Mouse (Mus musculus) testis, adult 2 months (tissue): ENCODE measurements around the gene Ankrd33. TPM values are rescaled to one million over a fixed set of nuclear protein-coding genes. Genes with fewer than 3 reads are reported as not detected.

Experiments
- H3K27ac ChIP-seq: fragments of 200-500 bp; 2 replicates; pipeline ENCODE4 v1.5.1; 2012; ENCODE audit warnings: low read depth, low read length; ENCODE audit not compliant: control insufficient read depth, insufficient read depth
- H3K27me3 ChIP-seq: fragments of 200-500 bp; 2 replicates; pipeline ENCODE4 v1.6.1; 2012; ENCODE audit warnings: mild to moderate bottlenecking, low read length, moderate library complexity; ENCODE audit not compliant: control insufficient read depth, insufficient read depth
- H3K36me3 ChIP-seq: fragments of 200-500 bp; 2 replicates; pipeline ENCODE4 v1.6.1; 2012; ENCODE audit warnings: mild to moderate bottlenecking, low read length; ENCODE audit not compliant: control insufficient read depth, insufficient read depth
- H3K4me1 ChIP-seq: fragments of 200-500 bp; 2 replicates; pipeline ENCODE4 v1.6.1; 2012; ENCODE audit warnings: low read length; ENCODE audit not compliant: control insufficient read depth, insufficient read depth
- H3K4me3 ChIP-seq: fragments of 200-500 bp; 2 replicates; pipeline ENCODE4 v1.5.1; 2012; ENCODE audit warnings: low read depth, mild to moderate bottlenecking, low read length, moderate library complexity, mixed read lengths; ENCODE audit not compliant: control insufficient read depth
- CTCF ChIP-seq: fragments of 200-500 bp; IDR thresholded peaks from 2 replicates; pipeline ENCODE4 v1.5.1; 2012; ENCODE audit warnings: low read depth, mild to moderate bottlenecking, inconsistent platforms, low read length, moderate library complexity; ENCODE audit not compliant: control insufficient read depth, insufficient read depth, insufficient replicate concordance
- POLR2A ChIP-seq: fragments of 200-500 bp; IDR thresholded peaks from 2 replicates; pipeline ENCODE4 v1.6.1; 2012; ENCODE audit warnings: low read depth, mild to moderate bottlenecking, inconsistent platforms, low read length, moderate library complexity; ENCODE audit not compliant: control insufficient read depth
- polyA plus RNA-seq: library from polyadenylated mRNA; depleted of rRNA; stranded (reverse); fragments of >200 nt; gene quantifications from 2 replicates; pipeline ENCODE4 v1.2.3, GENCODE M21; 2012

The Ankrd33 gene
- polyA plus RNA-seq, 1 experiment, result not detected

DNA sequence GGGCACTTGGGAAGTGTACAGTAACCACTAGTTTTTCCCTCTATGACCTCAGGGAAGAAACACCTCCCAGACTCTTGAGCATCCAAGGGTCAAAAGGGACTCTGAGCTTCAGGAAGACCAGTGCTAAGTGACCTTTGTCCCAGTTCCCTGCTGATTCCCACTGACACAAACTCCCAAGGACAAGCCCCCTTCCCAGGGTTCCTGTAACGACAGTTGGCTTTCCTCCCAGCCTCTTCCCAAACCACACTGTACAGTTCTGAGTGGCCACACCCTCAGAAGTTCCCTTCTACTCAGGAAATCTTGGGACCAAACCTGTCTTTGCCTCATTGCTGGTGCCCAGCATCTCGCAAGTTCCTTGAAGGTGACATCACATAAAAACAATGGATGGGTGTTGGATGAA, 42.8 kb upstream of the Ankrd33 start:
- no peaks in the 10 kb centered on the region for H3K27me3 ChIP-seq
- no peak overlapping the region for H3K27ac ChIP-seq
- no peaks in the 10 kb centered on the region for H3K36me3 ChIP-seq
- no peak for TF ChIP-seq POLR2A
- peaks cover 13% of the 10 kb centered on the region for H3K4me1 ChIP-seq
- H3K4me3 ChIP-seq, result no peak overlapping the region

DNA sequence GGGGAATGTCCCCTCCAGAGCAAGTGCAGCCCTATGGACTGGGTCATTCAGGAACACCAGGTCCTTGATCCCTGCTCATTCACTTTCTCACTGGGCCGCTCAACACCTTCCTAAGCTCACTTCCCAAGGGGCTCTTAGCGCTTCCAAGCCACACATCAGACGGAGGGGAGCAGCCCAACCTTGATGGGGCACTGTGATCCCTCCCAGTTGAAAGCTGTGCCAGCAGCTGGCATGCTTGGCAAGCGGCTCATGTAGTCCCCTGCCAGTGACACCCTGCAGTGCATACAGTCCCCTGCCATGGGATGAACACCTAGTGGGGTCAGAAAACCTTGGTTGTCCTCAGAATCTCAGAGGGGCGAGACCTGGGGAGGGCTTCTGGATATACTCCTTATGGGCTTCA, 41.5 kb upstream of the Ankrd33 start:
- no peak overlapping the region for H3K4me3 ChIP-seq

DNA sequence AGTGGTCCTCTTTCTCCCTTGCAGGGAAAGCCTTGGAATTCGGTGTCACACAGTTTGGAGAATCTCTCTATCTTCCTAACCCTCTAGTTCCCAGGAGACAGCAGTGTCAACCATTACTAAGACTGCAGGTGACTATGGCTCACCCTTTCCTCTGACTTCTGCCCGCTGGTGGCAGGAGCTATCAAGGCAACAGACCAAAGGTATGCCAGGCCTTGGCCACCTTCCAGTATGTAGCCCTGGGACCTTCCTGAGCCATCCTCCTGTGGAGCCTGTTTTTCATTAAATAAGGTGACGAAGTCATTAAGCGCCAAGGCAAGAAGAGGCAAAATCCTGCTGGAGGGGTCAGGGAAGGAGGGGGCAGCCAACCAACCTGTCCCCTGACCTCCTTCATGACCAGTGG, 40.4 kb upstream of the Ankrd33 start:
- no peak overlapping the region for H3K27ac ChIP-seq
- peaks cover 24% of the 10 kb centered on the region for H3K4me1 ChIP-seq
- TF ChIP-seq POLR2A (no peak), CTCF (no peak)
- H3K36me3 ChIP-seq, result no peaks in the 10 kb centered on the region
- H3K4me3 ChIP-seq, result no peak overlapping the region
- peaks cover 4% of the 10 kb centered on the region; the same call in 1 of the 2 replicates for H3K27me3 ChIP-seq

More for the DNA sequence above, 41.5 kb upstream of the Ankrd33 start:
- peaks cover 4% of the 10 kb centered on the region; the same call in 1 of the 2 replicates for H3K27me3 ChIP-seq
- H3K27ac ChIP-seq, result no peak overlapping the region
- no peaks in the 10 kb centered on the region for H3K36me3 ChIP-seq
- TF ChIP-seq POLR2A, result no peak
- no peak for TF ChIP-seq CTCF
- H3K4me1 ChIP-seq, result peaks cover 20% of the 10 kb centered on the region

DNA sequence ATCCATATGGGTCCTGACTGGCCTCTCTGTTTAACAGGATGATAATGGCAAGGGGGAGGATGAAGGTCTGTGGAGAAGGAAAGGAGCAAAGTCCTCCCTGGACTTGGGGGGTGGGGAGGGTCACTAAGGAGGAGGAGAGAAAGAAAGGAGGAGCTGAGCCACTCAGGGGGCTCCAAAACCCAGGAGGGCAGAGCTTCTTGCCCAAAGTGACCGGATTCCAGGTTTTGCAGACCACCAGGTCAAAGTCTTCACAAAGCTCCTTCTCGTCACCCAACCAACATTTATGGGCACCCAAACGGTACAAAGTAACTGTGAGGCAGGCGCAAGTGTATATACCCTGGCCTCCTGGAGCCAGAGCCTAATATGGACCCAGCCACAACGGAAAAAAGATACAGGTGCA, 39.9 kb upstream of the Ankrd33 start:
- H3K36me3 ChIP-seq, result no peaks in the 10 kb centered on the region
- no peak overlapping the region for H3K27ac ChIP-seq
- H3K27me3 ChIP-seq, result peaks cover 4% of the 10 kb centered on the region; the same call in 1 of the 2 replicates
- peaks cover 24% of the 10 kb centered on the region for H3K4me1 ChIP-seq
- no peak overlapping the region for H3K4me3 ChIP-seq
- TF ChIP-seq CTCF (no peak), POLR2A (no peak)

DNA sequence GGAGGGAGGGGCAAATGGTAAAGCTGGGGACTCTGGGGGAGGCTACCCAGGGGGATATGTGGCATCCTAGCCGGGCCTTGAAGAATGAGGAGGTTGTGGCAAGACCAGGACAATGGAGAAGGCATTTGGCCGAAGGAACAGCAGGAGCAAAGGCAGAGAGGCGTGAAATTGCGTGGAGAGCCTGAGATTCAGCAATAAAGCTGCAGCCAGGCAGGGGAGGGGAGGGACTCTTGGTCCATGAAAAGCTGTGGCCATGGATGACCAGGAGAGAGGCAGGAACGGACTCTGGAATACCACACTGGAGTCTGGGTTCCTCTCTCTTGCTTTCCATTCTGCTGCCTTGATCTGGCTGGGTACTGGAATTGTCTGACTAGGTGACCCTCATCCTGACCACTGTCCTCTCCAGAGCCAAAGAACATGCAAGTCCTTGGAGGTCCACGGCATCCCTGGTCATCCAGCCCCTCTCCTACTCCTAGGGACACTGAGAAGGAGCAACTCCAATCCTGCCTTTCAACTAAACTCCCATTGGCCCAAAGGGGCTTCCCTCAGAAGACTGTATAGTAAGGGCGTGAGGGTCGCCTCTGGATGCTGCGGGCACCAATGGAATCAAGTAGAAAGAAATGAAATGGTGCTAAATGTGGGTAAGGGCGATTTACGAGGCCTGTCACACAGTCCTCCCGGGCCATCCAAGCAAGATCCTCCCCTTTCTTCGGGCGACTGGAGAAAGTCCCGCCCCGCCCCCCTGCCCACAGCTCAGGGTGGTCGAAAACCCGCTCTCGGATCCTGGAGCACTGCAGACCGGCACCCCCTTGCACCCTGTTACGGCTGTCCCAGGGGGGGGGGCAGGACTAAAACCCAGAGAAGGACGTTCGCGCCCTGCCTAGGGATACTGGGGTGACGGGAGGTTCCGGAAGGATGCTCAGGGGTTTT, 39.2 kb upstream of the Ankrd33 start:
- peaks cover 4% of the 10 kb centered on the region; the same call in 1 of the 2 replicates for H3K27me3 ChIP-seq
- H3K4me3 ChIP-seq, result no peak overlapping the region
- peaks cover 24% of the 10 kb centered on the region for H3K4me1 ChIP-seq
- TF ChIP-seq POLR2A (no peak), CTCF (no peak)
- no peak overlapping the region for H3K27ac ChIP-seq
- H3K36me3 ChIP-seq, result no peaks in the 10 kb centered on the region

DNA sequence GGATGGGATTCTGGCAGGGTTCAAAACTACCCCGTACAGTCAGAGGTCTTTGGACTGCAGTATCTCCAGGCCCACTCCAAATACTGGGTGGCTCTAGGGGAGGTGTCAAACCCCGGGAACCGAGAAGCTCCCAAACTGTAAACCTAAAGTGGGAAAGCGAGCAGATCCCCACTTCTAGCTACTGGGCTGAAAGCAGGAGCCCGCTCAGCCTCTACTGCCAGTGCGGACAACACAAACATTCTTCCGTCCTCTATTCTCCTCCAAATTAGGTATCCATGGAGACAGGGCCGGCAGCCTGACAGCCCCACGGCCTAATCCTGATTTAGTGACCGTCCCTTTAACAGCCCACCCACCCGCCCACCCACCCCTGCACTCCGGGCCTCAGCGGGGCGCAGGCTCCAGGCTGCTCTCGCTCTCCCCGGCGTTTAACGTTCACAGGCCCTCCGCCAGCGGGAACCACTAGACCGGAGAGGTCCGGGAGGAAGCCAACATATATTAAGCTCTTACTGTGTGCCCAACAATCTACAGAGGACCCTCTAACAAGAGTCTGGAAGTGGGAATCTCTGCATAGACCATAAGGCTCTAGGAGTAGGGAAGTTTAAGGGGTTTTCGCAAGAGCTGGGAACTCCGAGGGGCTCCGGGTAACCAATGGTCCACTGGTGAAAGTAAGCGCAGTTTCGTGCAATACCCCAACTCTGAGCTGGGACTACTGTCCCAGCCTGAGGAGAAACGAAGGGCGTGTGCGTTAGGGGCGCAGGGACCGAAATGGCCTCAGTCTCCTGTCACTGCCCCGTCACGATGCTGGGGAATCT, 38.3 kb upstream of the Ankrd33 start:
- Histone ChIP-seq H3K27ac (no peak overlapping the region), H3K4me3 (peak overlapping the region; percentile 56)

More for the DNA sequence above, 38.3 kb upstream of the Ankrd33 start:
- peaks cover 4% of the 10 kb centered on the region; the same call in 1 of the 2 replicates for H3K27me3 ChIP-seq
- TF ChIP-seq POLR2A, result no peak
- no peak for TF ChIP-seq CTCF
- H3K36me3 ChIP-seq, result no peaks in the 10 kb centered on the region
- peaks cover 24% of the 10 kb centered on the region for H3K4me1 ChIP-seq
